Mouse (Mus musculus) adrenal gland, postnatal 10 days (tissue): Measurements from ENCODE around the gene Trit1. TPM values are rescaled to one million over a fixed set of nuclear protein-coding genes. Genes with fewer than 3 reads are reported as not detected.
"Not testable (repeated sequence)": the region's sequence is repeated elsewhere in the genome, so short reads cannot be mapped to it uniquely, and the experiment has no call there.

ENCODE experiments used
- DNase-seq: peaks from one replicate; pipeline ENCODE4 v3.0.0; 2021; ENCODE audit warnings: mixed read lengths
- total RNA-seq, 2 experiments: library from RNA; stranded (reverse); gene quantifications; 2 replicates each; pipeline ENCODE4 v1.2.3; 2021

The Trit1 gene
- total RNA-seq, 2 experiments from 2014 or later, result 19.7 to 22.7 TPM

GRCm38 (mm10) chr4:122996618-122997381 lies 19.6 kb upstream of the Trit1 start:
- peak; percentile 47 for DNase-seq

DNA sequence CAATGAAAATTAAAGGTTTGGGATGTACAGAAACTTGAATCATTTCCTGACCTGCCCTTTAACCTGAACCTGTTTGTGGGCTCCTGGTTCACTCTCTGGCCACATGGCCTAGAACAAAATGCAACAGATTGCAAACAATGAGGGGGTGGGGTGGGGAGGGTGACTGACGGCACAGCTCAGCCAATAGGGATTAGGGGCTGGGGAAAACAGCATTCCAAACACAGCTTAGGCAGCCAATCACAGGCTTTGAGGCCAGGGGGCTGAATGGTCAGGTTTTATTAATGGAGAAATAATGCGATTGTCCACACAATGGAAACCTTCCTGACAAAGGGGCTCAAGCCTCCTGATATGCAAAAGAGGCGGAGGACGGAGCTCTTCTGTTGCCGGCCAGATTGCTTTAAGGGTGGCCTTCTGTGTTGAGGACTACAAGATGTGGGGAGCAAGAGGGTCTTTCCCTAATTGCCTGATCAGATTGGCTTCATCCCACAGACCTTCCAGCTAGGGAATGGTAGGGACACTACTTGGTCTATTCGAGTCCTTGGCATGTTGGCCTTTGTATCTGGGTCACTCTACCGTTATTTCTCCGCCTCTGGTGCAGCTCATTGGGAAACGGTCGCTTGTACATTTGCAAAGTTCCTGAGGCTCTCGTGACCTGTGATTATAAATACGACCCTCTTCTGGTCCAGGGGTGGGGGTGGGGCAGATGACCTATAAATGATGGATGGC lies 17.7 kb upstream of the Trit1 start:
- no peak for DNase-seq

GRCm38 (mm10) chr4:122999263-122999691 lies 17.1 kb upstream of the Trit1 start:
- no peak for DNase-seq

DNA sequence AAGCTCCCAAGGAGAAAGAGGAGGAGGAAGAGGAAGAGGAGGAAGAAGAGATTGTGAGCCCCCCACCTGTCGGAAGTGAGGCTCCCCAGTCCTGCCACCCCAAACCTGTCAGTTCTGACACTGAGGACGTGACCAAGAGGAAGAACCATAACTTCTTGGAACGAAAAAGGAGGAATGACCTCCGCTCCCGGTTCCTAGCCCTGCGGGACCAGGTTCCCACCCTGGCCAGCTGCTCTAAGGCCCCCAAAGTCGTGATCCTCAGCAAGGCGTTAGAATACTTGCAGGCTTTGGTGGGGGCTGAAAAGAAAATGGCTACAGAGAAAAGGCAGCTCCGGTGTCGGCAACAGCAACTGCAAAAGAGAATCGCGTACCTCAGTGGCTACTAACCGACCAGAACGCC lies 16.3 kb upstream of the Trit1 start:
- DNase-seq, result no peak

- DNase-seq, result no peak
Observed at GRCm38 (mm10) chr4:123000617-123001342, 15.6 kb upstream of the Trit1 start.

DNA sequence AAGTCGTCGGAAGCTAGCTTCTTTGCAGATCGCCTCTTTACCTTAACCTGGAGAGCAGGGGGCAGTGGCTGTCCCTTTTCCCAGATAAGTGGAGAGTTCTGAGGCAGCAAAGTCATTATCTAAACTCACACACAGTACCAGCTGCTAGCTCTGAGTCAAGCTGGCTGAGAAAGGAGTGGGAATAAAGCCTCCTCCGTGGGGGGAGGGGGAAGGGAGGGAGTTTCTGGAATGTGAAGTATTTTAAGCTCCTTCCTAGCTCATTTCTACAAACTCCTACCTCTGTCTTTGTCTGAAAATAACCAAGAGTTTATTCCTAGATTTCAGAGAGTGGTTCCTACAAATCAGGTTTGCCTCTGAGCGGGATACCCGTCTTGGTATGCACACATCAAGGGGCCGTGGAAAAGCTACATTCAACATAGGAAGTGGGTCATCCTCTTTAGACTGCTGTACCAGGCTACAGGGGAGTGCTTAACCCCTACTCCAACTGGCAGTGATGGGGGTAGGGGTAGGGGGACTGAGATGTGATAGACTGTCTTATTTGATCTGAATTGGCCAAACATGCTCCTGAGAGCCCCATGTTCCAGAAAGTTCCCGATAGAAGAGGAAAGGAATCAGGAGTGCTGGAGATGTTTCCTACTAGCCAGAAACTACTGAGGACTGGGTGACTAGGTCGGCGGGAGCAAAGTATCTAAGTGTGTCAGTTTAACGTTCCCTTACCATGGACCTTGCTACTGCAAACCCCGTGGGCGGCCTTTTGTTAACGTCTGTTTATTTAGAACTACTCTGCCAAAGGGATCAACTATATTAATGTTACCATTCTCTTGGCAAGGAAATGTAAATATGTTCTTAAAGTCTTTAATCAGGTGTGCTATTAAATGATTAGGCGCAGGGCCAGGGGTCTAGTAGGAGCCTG lies 11.1 kb upstream of the Trit1 start:
- no peak for DNase-seq

DNA sequence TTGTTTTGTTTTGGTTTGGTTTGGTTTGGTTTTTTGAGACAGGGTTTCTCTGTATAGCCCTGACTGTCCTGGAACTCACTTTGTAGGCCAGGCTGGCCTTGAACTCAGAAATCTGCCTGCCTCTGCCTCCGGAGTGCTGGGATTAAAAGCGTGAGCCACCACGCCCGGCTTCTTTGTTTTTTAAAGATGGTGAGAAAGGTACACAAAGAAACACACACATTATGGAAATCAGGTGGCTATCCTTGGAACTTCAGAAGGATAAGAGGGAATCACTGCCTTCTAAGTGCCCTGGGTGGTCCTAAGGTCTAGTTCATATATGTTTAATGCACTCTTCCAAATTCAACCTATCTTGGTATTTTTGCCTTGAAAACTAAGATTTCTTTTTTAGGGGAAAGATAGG lies 3.9 kb upstream of the Trit1 start:
- not testable (repeated sequence) for DNase-seq

DNA sequence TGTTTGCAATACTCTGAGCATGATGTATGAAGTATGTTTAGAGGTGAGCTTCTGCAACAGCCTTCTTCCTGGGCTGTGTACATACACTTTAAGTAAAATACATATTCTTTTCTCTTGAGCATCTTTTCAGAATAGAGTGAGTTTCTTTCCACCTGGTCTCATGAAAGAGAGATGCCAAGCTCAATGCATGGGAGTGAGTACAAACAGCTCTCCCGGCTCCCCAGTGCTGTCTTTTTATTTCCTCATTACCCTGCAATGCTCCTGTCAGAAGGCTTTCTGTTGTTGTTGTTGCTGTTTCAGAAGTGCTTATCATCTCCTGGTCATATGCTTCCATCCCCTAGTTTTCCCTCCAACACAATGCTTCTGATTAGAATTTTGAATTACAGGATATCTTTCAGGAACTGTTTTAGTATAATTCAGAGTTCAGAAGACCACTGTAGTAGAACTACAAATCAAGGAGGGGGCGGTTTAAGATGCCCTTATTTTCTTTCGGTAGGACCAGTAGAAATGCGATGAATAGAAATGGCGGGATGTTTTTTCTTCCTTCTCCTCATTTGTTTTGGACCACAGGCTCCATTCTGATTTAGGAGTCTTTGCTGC lies 3.0 kb upstream of the Trit1 start:
- no peak for DNase-seq

GRCm38 (mm10) chr4:123013949-123014406 lies 2.4 kb upstream of the Trit1 start:
- DNase-seq, result no peak

DNA sequence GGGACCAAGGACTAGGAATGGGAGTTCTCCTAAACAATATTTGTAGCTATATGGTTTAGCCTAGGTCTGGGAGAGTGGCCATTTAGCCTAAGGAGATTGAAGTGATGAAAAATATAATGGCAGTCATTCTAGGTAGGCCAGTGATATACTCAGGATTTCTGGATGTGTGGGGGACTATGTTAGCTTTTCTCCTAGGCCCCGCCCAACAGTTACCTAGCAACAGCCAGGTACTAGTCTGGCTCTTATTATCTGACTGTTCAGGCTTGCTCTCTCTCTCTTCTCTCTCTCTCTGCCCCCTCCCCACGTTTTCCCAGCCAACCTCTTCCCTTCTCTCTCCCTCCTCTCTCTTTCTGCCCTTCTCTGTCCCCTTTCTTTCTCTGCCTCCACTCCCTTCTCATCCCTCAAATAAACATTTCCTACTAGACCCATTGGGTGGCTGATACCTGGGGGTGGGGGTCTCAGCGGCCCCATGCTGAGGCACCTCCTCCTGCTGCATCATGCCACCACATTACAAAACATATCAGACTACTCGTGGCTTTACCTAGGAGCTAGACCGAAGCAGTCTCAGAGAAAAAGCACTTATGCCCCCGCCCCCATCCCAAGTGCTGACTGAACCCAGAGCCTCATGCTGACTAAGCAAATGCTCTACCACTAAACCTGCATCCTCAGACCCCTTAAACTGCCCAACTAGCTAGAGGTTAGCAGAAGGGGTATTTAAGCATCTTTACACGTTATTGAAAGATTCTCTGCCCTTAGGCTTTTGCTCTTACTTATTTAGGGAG lies 1.7 kb upstream of the Trit1 start:
- DNase-seq, result no peak

- no peak for DNase-seq
Observed at GRCm38 (mm10) chr4:123021591-123021990, 5.2 kb downstream of the Trit1 start.

DNA sequence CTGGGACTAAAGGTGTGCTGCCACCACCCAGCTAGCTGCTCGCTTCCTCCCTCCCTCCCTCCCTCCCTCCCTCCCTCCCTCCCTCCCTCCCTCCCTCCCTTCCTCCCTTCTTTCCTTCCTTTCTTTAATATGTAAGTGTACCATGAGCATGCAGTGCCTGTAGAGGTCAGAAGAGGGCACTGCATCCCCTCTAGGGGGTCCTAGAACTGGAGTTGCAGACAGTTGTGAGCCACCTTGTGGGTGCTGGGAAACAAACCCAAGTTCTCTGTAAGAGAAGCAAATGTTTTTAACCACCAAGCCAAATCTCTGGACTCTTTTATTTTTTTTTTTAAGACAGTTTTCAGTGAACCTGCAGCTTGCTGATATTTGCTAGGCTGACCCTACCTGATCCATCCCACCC lies 6.5 kb downstream of the Trit1 start:
- DNase-seq, result no peak

- no peak for DNase-seq
Observed at GRCm38 (mm10) chr4:123025418-123025817, 9.0 kb downstream of the Trit1 start.

DNA sequence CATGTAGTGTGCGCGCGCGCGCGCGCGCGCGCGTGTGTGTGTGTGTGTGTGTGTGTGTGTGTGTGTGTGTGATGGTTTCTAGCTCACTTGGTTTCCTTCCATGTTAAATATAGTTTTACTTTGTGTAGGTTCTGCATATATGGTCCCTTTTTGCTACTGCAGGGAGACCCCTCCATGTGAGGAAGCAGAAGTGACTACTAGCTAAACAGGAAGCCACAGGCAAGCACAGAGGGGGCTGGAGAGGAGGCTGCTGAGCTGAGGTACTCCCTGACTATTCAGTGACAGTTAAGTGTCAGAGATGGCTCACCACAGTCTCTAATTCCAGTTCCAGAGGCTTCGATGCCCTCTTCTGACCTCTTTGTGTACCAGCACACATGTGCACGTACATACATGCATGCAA lies 9.8 kb downstream of the Trit1 start:
- no peak for DNase-seq

DNA sequence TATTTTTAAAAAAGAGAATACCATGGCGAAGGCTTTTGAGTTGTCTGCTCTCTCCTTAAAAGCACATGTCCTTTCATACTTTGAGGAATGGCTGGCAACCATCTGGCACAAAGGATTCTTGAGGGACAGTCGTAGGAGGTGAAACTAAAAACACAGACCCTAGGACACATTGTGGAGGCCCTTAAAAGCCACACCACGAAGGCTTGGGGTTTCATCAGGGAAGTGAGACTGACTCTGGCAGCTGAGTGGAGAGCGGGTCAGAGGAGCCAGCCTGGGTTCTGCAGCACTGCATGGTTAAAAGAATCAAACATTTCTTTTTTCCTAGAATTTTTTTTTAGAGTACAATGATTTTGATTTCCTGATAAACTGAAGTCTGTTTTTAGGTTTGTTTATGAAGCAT lies 10.2 kb downstream of the Trit1 start:
- no peak for DNase-seq

DNA sequence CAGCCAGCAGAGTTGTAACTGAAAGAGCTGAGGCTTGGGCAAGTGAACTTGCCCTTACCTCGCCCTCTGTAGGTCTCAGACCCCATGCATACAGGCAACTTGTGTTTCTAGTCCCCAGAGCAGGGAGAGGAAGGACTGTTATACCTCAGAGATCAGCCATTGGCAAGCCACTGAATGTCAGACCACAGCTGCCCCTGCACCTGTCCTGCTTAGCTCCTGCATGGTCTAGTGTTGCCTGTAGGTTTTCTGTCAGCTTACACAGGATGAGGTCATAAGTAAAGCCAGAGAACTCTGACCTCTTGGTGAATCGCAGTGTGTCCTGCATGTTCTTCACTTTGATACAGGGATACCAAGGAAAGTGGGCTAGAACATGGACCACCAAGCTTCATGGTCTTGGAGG lies 18.4 kb downstream of the Trit1 start:
- DNase-seq, result no peak

- DNase-seq, result no peak
Observed at GRCm38 (mm10) chr4:123035636-123036035, 19.2 kb downstream of the Trit1 start.

- DNase-seq, result no peak
Observed at GRCm38 (mm10) chr4:123036710-123037109, 20.3 kb downstream of the Trit1 start.

- no peak for DNase-seq
Observed at GRCm38 (mm10) chr4:123041131-123041530, 24.7 kb downstream of the Trit1 start.

- no peak for DNase-seq
Observed at GRCm38 (mm10) chr4:123043858-123044257, 27.5 kb downstream of the Trit1 start.

- peak; percentile 54 for DNase-seq
Observed at GRCm38 (mm10) chr4:123044842-123045241, 28.4 kb downstream of the Trit1 start.
